Mouse (Mus musculus): ENCODE data around the gene Echdc1. TPM values are rescaled to one million over a fixed set of nuclear protein-coding genes. Genes with fewer than 3 reads are reported as not detected.

Echdc1 gene
- 9.4 and 13.5 TPM in 2 replicates for polyA plus RNA-seq (2012; rRNA removed)

DNA sequence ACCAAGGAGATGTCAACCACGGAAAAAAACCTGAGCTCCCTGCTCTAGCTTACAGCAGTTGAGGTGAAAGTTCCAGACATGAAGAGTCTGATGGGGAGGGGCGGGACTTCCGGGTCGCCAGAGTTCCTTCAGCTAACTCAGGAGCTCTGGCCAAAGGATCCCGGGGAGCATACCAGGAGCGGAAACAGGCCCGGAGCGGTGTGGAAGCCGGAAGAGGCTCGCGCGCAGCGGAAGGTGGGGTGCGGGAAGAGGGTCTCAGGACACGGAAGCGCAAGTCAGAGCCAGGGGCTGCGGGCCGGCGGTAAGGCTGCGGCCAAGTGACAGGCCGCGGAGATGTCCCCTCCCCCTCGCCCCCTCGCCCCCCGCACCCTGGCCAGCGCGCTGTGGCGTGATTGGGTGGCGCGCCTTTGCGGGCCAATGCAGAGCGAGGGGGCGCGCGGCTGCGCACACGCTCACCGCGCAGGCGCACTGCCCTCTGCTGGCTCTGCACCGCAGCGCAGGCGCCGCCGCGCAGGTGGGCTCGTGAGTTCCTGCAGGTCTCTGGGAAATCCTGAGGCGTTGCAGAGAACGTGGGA, at the start of gene Echdc1:
Gene Echdc1, plus strand, starts transcription at position 103 of the 575 bp plus-strand sequence.
- TF ChIP-seq CTCF (IDR thresholded peaks at IDR 0.05; ENCODE audit: borderline replicate concordance, extremely low read depth, insufficient read depth, insufficient read length) (peak; percentile 91), POLR2A (IDR thresholded peaks at IDR 0.05; ENCODE audit: borderline replicate concordance, extremely low read depth, insufficient read depth, insufficient read length, poor library complexity, severe bottlenecking) (peak; percentile 52; the same call in 1 of the 2 replicates)
- peak; percentile 96 for DNase-seq (ENCODE audit: low read depth)

- TF ChIP-seq CTCF (IDR thresholded peaks at IDR 0.05; ENCODE audit: borderline replicate concordance, extremely low read depth, insufficient read depth, insufficient read length) = no peak
- TF ChIP-seq POLR2A (IDR thresholded peaks at IDR 0.05; ENCODE audit: borderline replicate concordance, extremely low read depth, insufficient read depth, insufficient read length, poor library complexity, severe bottlenecking) = no peak
- DNase-seq (ENCODE audit: low read depth) = no peak
Measured at GRCm38 (mm10) chr10:29281736-29282135, 31.2 kb upstream of the Echdc1 start.

DNA sequence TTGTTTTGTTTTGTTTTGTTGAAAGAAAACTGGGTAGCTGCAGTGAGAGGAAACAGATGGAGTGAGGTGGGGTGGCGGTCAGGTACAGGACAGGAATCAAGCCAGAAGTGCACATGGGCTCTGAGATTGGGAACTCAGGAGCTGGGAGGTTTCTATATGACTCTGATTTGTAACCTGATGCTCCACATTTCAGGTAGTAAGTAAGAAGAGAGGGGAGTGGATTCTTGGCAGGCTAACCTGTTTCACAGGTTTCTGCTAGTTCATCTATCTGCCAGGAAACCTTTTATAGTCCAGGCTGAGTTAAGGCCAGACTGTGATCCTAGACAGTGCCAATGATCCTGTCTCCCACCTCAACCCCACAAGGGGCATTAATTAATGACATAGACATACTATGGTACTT, 27.2 kb upstream of the Echdc1 start:
- no peak for DNase-seq (ENCODE audit: low read depth)
- TF ChIP-seq POLR2A (IDR thresholded peaks at IDR 0.05; ENCODE audit: borderline replicate concordance, extremely low read depth, insufficient read depth, insufficient read length, poor library complexity, severe bottlenecking) (no peak), CTCF (IDR thresholded peaks at IDR 0.05; ENCODE audit: borderline replicate concordance, extremely low read depth, insufficient read depth, insufficient read length) (no peak)

DNA sequence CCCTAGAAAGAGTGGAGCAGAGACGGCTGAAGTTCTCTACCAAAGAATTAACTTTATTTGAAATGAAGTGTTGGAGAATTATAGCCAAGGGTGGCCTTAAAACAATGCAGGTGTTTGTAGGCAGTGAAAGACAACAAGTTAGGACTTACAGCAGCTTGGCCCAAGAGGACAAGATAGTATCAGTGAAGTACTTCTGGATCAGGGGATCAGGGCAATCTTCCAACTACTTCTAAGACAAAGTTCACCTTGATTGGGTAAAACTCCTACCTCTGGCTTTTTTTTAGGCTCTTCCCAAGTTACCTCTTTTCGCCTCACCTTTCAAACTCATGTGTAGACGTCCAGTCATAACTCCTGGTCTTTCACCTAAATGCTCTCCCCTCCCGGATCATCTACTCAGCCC, 10.7 kb upstream of the Echdc1 start:
- TF ChIP-seq CTCF (IDR thresholded peaks at IDR 0.05; ENCODE audit: borderline replicate concordance, extremely low read depth, insufficient read depth, insufficient read length) (no peak), POLR2A (IDR thresholded peaks at IDR 0.05; ENCODE audit: borderline replicate concordance, extremely low read depth, insufficient read depth, insufficient read length, poor library complexity, severe bottlenecking) (no peak)
- DNase-seq (ENCODE audit: low read depth) = no peak

DNA sequence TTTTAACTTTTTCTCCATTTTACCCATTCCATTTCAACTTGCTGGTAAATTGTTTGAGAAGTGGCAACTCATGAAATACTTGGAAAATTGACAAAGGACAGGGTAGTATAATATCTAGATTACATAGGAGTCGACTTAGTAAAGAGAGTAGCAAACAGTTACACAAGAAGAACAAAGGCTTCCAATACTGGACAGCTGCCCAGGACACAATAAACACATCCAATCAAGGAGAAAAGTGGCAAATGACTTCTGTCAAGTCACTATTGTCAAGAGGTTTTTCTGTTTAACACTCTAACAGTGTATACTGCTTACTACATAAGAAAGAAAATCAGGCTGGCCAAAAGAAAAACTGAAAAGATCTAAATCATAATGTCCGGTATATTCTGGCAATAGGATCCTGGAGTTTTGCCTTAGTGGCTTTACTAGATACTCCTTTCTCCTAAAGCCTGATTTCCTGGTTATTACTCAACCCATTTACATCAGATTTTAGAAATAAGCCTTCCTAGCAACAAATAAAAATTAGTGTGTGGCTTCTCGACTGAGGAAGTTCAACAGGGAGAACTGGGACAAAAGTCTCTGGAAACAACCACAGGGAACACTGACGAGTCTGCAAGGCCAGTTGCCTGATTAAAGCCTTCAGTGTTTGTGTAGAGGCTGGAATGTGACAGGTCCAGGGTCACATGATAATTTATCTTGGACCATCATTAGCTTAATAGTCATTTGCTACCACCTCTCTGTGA, 1.3 kb upstream of the Echdc1 start:
- TF ChIP-seq CTCF (IDR thresholded peaks at IDR 0.05; ENCODE audit: borderline replicate concordance, extremely low read depth, insufficient read depth, insufficient read length) (no peak), POLR2A (IDR thresholded peaks at IDR 0.05; ENCODE audit: borderline replicate concordance, extremely low read depth, insufficient read depth, insufficient read length, poor library complexity, severe bottlenecking) (no peak)
- DNase-seq (ENCODE audit: low read depth) = no peak

DNA sequence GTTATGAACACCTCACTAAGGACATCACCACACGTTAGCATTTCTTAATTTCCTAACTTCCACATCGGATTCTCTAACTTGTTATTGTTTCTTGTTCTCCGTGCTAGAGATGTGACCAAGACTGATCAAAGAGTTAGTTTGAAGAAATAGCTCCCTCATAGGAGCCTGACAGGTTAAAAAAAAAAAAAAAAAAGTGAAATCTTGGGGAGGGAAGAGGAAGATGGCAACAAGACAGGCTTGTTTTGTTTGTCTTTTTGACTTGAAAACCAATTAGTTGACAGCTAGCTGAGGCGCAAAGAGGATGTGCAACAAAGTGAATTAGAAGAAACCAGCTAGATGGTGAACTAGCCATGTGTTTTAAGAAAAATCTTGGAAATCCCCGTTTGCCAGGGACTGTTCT, 939 bp downstream of the Echdc1 start:
- DNase-seq (ENCODE audit: low read depth) = no peak
- TF ChIP-seq POLR2A (IDR thresholded peaks at IDR 0.05; ENCODE audit: borderline replicate concordance, extremely low read depth, insufficient read depth, insufficient read length, poor library complexity, severe bottlenecking) (no peak), CTCF (IDR thresholded peaks at IDR 0.05; ENCODE audit: borderline replicate concordance, extremely low read depth, insufficient read depth, insufficient read length) (no peak)

DNA sequence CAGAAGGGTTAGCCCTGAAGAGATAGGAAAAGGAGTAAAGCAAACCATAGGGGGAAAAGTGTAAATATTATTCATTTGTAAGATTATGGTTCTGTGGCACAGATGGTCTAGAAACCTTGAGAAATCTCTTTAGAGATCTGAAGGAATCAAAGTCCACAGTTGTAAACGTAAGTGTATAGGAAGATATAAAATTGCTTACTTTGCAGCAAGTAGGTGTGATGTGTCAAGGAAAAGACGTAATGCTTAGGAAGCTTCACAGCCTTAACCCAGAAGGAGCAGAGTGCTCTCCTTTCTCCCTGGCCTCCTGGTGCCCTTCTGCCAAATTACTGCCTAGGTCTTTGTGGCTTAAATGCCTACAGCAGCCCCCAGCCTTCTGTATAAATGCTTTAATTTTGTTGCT, 11.9 kb downstream of the Echdc1 start:
- DNase-seq (ENCODE audit: low read depth) = no peak
- no peak for TF ChIP-seq POLR2A (IDR thresholded peaks at IDR 0.05; ENCODE audit: borderline replicate concordance, extremely low read depth, insufficient read depth, insufficient read length, poor library complexity, severe bottlenecking)
- TF ChIP-seq CTCF (IDR thresholded peaks at IDR 0.05; ENCODE audit: borderline replicate concordance, extremely low read depth, insufficient read depth, insufficient read length) = no peak

- DNase-seq (ENCODE audit: low read depth) = no peak
- TF ChIP-seq POLR2A (IDR thresholded peaks at IDR 0.05; ENCODE audit: borderline replicate concordance, extremely low read depth, insufficient read depth, insufficient read length, poor library complexity, severe bottlenecking) (no peak), CTCF (IDR thresholded peaks at IDR 0.05; ENCODE audit: borderline replicate concordance, extremely low read depth, insufficient read depth, insufficient read length) (no peak)
Measured at GRCm38 (mm10) chr10:29333836-29334235, 20.9 kb downstream of the Echdc1 start.

GRCm38 (mm10) chr10:29338355-29339056, 25.5 kb downstream of the Echdc1 start:
- peak; percentile 75 for DNase-seq (ENCODE audit: low read depth)
- TF ChIP-seq POLR2A (IDR thresholded peaks at IDR 0.05; ENCODE audit: borderline replicate concordance, extremely low read depth, insufficient read depth, insufficient read length, poor library complexity, severe bottlenecking) = no peak
- TF ChIP-seq CTCF (IDR thresholded peaks at IDR 0.05; ENCODE audit: borderline replicate concordance, extremely low read depth, insufficient read depth, insufficient read length) = peak; percentile 68; the same call in 1 of the 2 replicates

GRCm38 (mm10) chr10:29344232-29344631, 31.3 kb downstream of the Echdc1 start:
- no peak for TF ChIP-seq CTCF (IDR thresholded peaks at IDR 0.05; ENCODE audit: borderline replicate concordance, extremely low read depth, insufficient read depth, insufficient read length)
- no peak for TF ChIP-seq POLR2A (IDR thresholded peaks at IDR 0.05; ENCODE audit: borderline replicate concordance, extremely low read depth, insufficient read depth, insufficient read length, poor library complexity, severe bottlenecking)
- no peak for DNase-seq (ENCODE audit: low read depth)

DNA sequence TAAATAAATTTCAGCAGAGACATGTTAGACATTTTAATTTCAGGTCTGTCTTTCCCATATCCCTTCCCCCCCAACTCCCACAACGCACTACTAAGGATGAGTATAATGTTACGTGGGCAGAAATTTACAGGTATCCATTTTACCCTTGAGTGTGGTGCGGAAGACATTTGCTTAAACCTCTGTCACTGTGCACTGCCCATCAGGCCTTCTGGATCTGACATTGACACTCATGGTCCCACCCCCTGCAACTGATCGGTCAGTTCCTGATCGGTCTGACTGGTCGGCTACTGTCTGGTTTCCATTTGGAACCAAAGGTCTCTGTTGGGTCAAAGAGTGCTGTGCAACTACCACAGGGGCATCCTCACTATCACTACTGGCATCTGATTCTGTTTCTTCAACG, 33.7 kb downstream of the Echdc1 start:
- TF ChIP-seq POLR2A (IDR thresholded peaks at IDR 0.05; ENCODE audit: borderline replicate concordance, extremely low read depth, insufficient read depth, insufficient read length, poor library complexity, severe bottlenecking) = no peak
- no peak for TF ChIP-seq CTCF (IDR thresholded peaks at IDR 0.05; ENCODE audit: borderline replicate concordance, extremely low read depth, insufficient read depth, insufficient read length)

More for the DNA sequence above, 33.7 kb downstream of the Echdc1 start:
- DNase-seq (ENCODE audit: low read depth) = no peak

All from brain, embryonic 14.5 days (tissue).